Mouse (Mus musculus) embryonic facial prominence, embryonic 12.5 days (tissue): ENCODE results near the gene Robo4. TPM values are rescaled to one million over a fixed set of nuclear protein-coding genes. Genes with fewer than 3 reads are reported as not detected.

Source experiments
- ATAC-seq: fragments of 200-750 bp; cut with Nextera tagmentation; 2 replicates; pipeline ENCODE4 v1.8.0; 2017; ENCODE audit not compliant: insufficient number of reproducible peaks, insufficient read depth, low FRiP score, low TSS enrichment
- H3K27ac ChIP-seq: fragments of 300-500 bp; sonication (generic); 2 replicates; pipeline ENCODE4 v1.5.1; 2016; ENCODE audit warnings: mild to moderate bottlenecking
- H3K27me3 ChIP-seq: fragments of 300-500 bp; sonication (generic); 2 replicates; pipeline ENCODE4 v1.6.1; 2016; ENCODE audit warnings: mild to moderate bottlenecking, moderate library complexity
- H3K36me3 ChIP-seq: fragments of 300-500 bp; sonication (generic); 2 replicates; pipeline ENCODE4 v1.6.1; 2016; ENCODE audit warnings: mild to moderate bottlenecking
- H3K4me1 ChIP-seq: fragments of 300-500 bp; sonication (generic); 2 replicates; pipeline ENCODE4 v1.6.1; 2016
- H3K4me2 ChIP-seq: fragments of 300-500 bp; sonication (generic); replicated peaks from 2 replicates; pipeline ENCODE4 v1.6.1; 2016; ENCODE audit warnings: mild to moderate bottlenecking, moderate library complexity
- H3K4me3 ChIP-seq: fragments of 300-500 bp; sonication (generic); 2 replicates; pipeline ENCODE4 v1.5.1; 2016; ENCODE audit warnings: mild to moderate bottlenecking
- H3K9ac ChIP-seq: fragments of 300-500 bp; sonication (generic); 2 replicates; pipeline ENCODE4 v1.6.1; 2016; ENCODE audit warnings: mild to moderate bottlenecking, moderate library complexity
- H3K9me3 ChIP-seq: fragments of 300-500 bp; sonication (generic); 2 replicates; pipeline ENCODE4 v1.6.1; 2016; ENCODE audit warnings: mild to moderate bottlenecking, moderate library complexity
- WGBS: fragments of 180-500 bp; shearing (Covaris S2); methylation state at CpG from one replicate; pipeline ENCODE4 v1.1.7; 2016; 5-methylcytosine and 5-hydroxymethylcytosine counted together
- polyA plus RNA-seq: library from polyadenylated mRNA; unstranded; fragments of >200 nt; fragmentation: Nextera tagmentation; extraction: Ambion mirVana; gene quantifications from 2 replicates; pipeline ENCODE4 v1.2.1, GENCODE M21; 2016

Robo4 gene
- 7.7 and 8.9 TPM in 2 replicates for polyA plus RNA-seq

DNA sequence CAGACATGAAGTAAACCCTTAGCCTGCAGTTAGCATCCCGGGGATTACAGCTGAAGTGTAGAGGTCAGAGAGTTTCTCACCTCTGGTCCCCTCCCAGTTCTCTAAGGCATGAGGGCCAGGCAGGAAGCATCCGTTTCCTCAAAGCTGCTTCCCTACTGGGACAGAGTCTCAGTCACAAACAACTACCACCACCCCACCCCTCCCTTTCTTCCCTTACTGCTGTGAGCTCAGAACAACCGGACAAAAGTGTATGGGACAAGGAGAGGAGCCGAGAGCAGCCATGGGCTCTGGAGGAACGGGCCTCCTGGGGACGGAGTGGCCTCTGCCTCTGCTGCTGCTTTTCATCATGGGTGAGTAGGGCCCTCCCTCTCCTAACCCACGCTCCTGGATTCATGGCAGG lies at the start of gene Robo4:
Gene Robo4 (plus strand): TSS at position 96 of the 400 bp plus-strand sequence.
- Histone ChIP-seq H3K4me2 (no peak within 1 kb of the TSS), H3K9me3 (no peaks in the 10 kb centered on the region), H3K9ac (no peak within 1 kb of the TSS), H3K4me3 (peak within 1 kb of the TSS; percentile 13; the same call in 1 of the 2 replicates), H3K27ac (no peak within 1 kb of the TSS), H3K4me1 (no peaks in the 10 kb centered on the region), H3K36me3 (no peaks in the 10 kb centered on the region), H3K27me3 (0 out of 2 replicates have a peak, but pooled peaks cover under 1% of the 10 kb centered on the region)
- no peak for ATAC-seq
- WGBS: 26% methylated on average over 7 of the region's 7 CpGs

DNA sequence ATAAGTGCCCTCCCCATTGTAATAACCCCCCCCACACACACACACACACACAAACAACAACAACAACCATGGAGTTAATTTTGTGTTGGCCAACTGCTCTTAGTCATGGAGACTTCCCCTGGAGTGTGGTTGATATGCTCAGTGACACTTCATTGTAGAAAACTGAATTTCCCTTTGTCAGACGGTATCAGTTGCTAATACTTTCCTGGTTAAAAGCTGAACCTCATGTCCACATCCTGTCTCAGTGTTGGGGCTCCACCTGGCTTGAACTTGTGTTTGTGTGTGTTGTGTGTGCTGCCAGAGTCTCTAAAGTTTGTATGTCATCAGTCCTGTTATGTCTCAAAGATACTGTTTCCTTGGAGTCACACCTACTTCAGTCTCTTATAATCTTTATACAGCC lies 47.2 kb upstream of the Robo4 start:
- H3K9ac ChIP-seq: no peak overlapping the region
- H3K4me1 ChIP-seq: peaks cover 3% of the 10 kb centered on the region
- ATAC-seq: no peak
- H3K27ac ChIP-seq: no peak overlapping the region
- H3K9me3 ChIP-seq: no peaks in the 10 kb centered on the region
- H3K36me3 ChIP-seq: no peaks in the 10 kb centered on the region
- no peaks in the 10 kb centered on the region for H3K27me3 ChIP-seq
- H3K4me3 ChIP-seq: no peak overlapping the region
- no peak overlapping the region for H3K4me2 ChIP-seq
- 67% methylated on average over 1 of the region's 1 CpGs for WGBS

GRCm38 (mm10) chr9:37358713-37359330 lies 42.9 kb upstream of the Robo4 start:
- Histone ChIP-seq H3K4me2 (no peak overlapping the region), H3K36me3 (no peaks in the 10 kb centered on the region), H3K9ac (no peak overlapping the region), H3K27me3 (no peaks in the 10 kb centered on the region), H3K4me3 (no peak overlapping the region), H3K27ac (peak overlapping the region; percentile 58; the same call in 1 of the 2 replicates), H3K9me3 (no peaks in the 10 kb centered on the region), H3K4me1 (peaks cover 8% of the 10 kb centered on the region)
- no peak for ATAC-seq
- 81% methylated on average over 7 of the region's 7 CpGs for WGBS

DNA sequence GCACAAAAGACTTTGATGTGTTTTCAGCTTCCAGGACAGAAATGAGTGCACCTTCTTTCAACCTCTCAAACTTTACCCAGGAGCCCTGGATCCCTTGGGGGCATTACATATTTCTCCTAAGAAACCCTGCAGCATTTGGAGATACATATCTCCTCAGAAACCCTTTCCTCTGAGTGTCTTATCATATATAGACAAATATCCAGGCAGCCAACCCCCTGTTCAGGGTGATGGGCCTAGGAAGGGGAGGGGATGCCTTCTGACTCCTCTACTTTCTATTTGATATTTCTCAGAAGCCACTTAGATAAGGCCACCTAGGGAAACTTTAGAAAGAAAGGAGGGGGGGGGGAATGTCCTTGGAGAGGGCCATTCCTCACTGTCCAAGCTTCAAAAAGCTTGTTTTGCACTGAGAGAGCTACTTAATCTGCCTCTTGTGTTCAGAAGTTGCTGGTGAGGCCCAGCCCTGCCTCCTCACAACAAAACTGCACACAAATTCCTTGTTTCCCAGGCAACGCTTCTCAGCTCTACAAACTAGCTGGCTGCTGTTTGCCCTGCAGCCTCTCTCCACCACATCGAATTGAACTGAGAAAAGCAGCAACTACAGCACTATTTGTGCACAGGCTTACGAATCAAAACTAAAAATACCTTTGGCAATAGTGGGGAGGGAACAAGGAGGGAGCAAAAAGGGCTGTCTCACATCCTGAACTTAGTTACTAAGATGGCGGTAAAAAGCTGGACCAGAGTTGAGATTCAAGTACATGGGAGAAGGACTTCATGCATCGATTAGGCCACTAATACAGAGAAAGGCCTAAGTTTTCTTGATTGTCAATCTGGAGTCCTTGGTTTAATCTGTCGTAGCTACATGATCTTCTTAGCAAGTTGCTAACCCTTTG lies 42.1 kb upstream of the Robo4 start:
- no peaks in the 10 kb centered on the region for H3K27me3 ChIP-seq
- no peaks in the 10 kb centered on the region for H3K36me3 ChIP-seq
- H3K4me2 ChIP-seq: no peak overlapping the region
- no peaks in the 10 kb centered on the region for H3K9me3 ChIP-seq
- peak overlapping the region; percentile 58 for H3K27ac ChIP-seq
- no peak overlapping the region for H3K4me3 ChIP-seq
- H3K9ac ChIP-seq: no peak overlapping the region
- peak; percentile 64; the same call in 1 of the 2 replicates for ATAC-seq
- H3K4me1 ChIP-seq: peaks cover 8% of the 10 kb centered on the region
- 44% methylated on average over 6 of the region's 6 CpGs for WGBS

DNA sequence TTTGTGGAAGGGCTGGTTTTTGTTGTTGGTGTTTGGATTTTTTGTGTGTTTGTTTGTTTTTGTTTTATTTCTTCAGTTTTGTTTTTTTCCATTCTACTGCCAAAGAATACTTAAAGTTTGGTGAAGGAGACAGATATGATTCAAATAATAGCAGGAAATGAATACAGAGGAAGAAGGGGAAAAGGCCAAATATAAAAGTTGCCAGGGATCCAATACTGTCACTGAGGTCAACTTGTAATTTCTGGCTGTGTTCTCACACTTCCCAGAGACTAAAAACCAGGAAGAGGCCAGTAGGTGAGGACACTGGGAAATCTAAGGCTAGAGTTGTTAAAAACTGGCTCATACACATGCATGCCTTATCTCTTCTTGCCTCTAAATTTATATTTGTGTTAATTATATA lies 39.6 kb upstream of the Robo4 start:
- H3K27me3 ChIP-seq: no peaks in the 10 kb centered on the region
- H3K27ac ChIP-seq: no peak overlapping the region
- peaks cover 8% of the 10 kb centered on the region for H3K4me1 ChIP-seq
- no peak for ATAC-seq
- H3K36me3 ChIP-seq: no peaks in the 10 kb centered on the region
- H3K9ac ChIP-seq: no peak overlapping the region
- H3K4me2 ChIP-seq: no peak overlapping the region
- H3K4me3 ChIP-seq: no peak overlapping the region
- H3K9me3 ChIP-seq: no peaks in the 10 kb centered on the region

DNA sequence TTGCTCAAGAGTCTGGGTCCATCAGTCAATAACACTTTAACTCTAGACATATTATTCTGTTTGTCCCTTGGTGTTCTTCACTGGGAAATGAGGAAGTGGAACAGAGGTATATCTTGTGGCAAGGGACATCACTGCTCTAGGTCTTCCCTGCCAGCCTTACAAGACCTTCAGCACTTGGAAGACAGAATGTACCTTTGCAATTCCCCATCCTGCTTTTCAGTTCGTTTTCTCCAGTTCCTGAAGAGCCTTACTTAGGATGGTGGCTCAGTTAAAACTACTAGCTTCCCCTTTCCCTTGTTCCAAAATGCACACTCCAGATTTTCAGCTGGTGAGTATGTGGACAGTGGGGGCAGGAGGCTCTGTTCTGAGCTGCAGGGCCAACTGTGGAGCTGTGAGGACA lies 38.8 kb upstream of the Robo4 start:
- H3K4me2 ChIP-seq: no peak overlapping the region
- no peak overlapping the region for H3K27ac ChIP-seq
- no peak for ATAC-seq
- no peak overlapping the region for H3K9ac ChIP-seq
- H3K9me3 ChIP-seq: no peaks in the 10 kb centered on the region
- H3K27me3 ChIP-seq: no peaks in the 10 kb centered on the region
- H3K36me3 ChIP-seq: no peaks in the 10 kb centered on the region
- H3K4me3 ChIP-seq: no peak overlapping the region
- peaks cover 8% of the 10 kb centered on the region for H3K4me1 ChIP-seq
- 46% methylated on average over 1 of the region's 1 CpGs for WGBS

DNA sequence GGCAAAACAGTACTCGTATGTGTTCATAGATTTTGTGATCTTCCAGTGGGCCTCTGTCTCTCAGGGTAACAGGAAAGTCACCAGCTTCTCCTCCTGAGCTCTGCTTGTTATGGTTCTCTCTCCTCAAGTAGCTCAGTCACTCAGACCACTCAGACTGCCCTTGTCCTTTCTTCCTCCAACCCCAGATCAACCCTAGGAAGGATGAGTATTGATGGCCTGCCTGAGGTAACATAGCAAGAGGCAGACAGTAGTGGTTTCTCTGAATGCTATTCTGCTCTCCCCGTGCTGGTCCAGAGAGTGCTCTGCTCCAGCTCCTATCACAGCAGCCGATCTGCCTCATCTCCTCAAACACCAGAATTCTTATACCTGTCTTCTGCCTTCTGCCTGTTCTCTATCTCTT lies 38.1 kb upstream of the Robo4 start:
- Histone ChIP-seq H3K4me1 (peaks cover 8% of the 10 kb centered on the region), H3K9me3 (no peaks in the 10 kb centered on the region), H3K4me2 (no peak overlapping the region), H3K4me3 (no peak overlapping the region), H3K36me3 (no peaks in the 10 kb centered on the region), H3K27me3 (no peaks in the 10 kb centered on the region), H3K27ac (no peak overlapping the region), H3K9ac (no peak overlapping the region)
- WGBS: 68% methylated on average over 3 of the region's 3 CpGs
- ATAC-seq: no peak

DNA sequence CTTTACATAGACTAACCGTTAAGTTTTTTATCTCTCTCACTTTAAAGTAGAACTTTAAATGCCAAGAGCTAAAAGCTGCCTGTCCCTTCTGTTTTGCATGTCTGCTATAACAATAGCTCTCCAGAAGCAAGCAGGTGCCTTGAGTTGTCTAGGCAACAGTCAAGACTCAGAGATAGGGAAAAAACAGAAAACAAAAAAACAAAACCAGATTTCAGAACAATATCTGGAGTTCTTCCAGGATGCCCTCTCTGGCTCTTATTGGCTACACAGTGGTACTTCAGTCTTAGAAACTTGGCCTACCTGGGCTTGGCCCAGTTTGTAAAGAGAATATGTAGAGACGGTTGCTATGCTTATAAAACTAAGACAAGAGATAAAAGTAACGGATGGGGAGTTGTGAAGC lies 37.3 kb upstream of the Robo4 start:
- Histone ChIP-seq H3K4me2 (no peak overlapping the region), H3K9ac (no peak overlapping the region), H3K4me1 (peaks cover 5% of the 10 kb centered on the region), H3K4me3 (no peak overlapping the region), H3K27me3 (no peaks in the 10 kb centered on the region), H3K9me3 (no peaks in the 10 kb centered on the region), H3K27ac (no peak overlapping the region), H3K36me3 (no peaks in the 10 kb centered on the region)
- WGBS: 88% methylated on average over 3 of the region's 3 CpGs
- no peak for ATAC-seq

- no peak for ATAC-seq
- Histone ChIP-seq H3K36me3 (no peaks in the 10 kb centered on the region), H3K4me3 (no peak overlapping the region)
Observed at GRCm38 (mm10) chr9:37365706-37366105, 36.0 kb upstream of the Robo4 start.

GRCm38 (mm10) chr9:37367301-37368080 lies 34.2 kb upstream of the Robo4 start, which contains the start of gene Hepacam:
Gene Hepacam (plus strand): TSS chr9:37367351.
- no peak for ATAC-seq
- 81% methylated on average over 17 of the region's 17 CpGs for WGBS
- H3K27me3 ChIP-seq: no peaks in the 10 kb centered on the region
- H3K36me3 ChIP-seq: no peaks in the 10 kb centered on the region
- H3K9ac ChIP-seq: no peak within 1 kb of the TSS
- H3K9me3 ChIP-seq: no peaks in the 10 kb centered on the region
- no peak within 1 kb of the TSS for H3K4me3 ChIP-seq
- no peaks in the 10 kb centered on the region for H3K4me1 ChIP-seq
- H3K27ac ChIP-seq: no peak within 1 kb of the TSS
- no peak within 1 kb of the TSS for H3K4me2 ChIP-seq

More at GRCm38 (mm10) chr9:37365706-37366105, 36.0 kb upstream of the Robo4 start:
- Histone ChIP-seq H3K9me3 (no peaks in the 10 kb centered on the region), H3K9ac (no peak overlapping the region), H3K4me2 (no peak overlapping the region), H3K27ac (no peak overlapping the region), H3K27me3 (no peaks in the 10 kb centered on the region), H3K4me1 (no peaks in the 10 kb centered on the region)
- WGBS: 66% methylated on average over 5 of the region's 5 CpGs

DNA sequence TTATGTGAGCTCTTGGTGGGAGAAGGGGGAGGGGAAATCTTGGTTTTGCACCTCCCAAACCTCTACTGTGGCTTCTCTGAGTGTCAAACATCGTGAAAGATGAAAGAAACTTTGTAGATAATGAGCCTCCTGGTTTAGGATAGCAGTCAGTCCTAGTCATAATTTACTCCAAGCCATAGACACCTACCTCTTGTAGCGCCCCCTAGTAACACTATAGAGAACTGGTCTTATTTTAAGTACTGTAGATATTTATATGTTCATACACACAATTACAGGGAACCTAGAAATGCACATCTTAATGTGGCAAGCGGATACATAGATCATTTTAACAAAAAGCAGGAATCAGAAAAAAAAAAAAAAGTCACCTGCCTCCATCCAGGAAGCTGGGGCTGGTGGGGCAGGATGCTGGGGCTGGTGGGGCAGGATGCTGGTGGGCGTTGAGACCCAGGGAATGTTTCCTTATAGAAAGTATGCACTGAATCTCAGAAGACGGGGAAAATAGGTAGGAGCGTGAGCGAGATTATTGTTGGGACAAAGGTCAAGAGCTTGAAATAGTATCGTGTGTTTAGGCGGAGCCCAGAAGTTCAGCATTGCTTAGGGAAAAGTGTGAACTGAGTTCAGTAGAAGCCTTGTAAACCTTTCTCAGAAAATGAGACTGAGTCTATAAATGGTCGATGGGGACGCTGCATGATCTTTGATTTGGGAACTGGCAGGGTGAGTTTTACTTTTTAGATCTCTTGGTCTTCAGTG lies 33.4 kb upstream of the Robo4 start:
- Histone ChIP-seq H3K4me1 (no peaks in the 10 kb centered on the region), H3K36me3 (no peaks in the 10 kb centered on the region), H3K4me3 (no peak overlapping the region), H3K9ac (no peak overlapping the region), H3K27me3 (no peaks in the 10 kb centered on the region), H3K4me2 (no peak overlapping the region), H3K27ac (no peak overlapping the region), H3K9me3 (no peaks in the 10 kb centered on the region)
- WGBS: 77% methylated on average over 11 of the region's 11 CpGs
- ATAC-seq: no peak
